19 mouse cellular contexts compared by ENCODE assay signal in genomic region chr2:157676396-157677176, GRCm38 (mm10).
DNase-seq lines count a peak whose midpoint lies in the region; ATAC-seq and TF ChIP-seq lines count a peak whose summit lies in the region.
"Had no signal": no experiment of that assay in that cellular context is flagged by ENCODE, and none has a peak within 500 bp of the region (broad histone marks: within the 10 kb centered on the region; RNA-seq: fewer than 3 reads in every experiment).

No protein-coding gene starts in this region.

- H3K4me1 ChIP-seq in lung, embryonic 15.5 days: no peaks in the 10 kb centered on the region
- H3K4me1 ChIP-seq in lung, adult 2 months (ENCODE audit: control insufficient read depth, insufficient read depth, low read length): no peaks in the 10 kb centered on the region
- 0 out of 2 replicates have a peak, but pooled peaks cover 6% of the 10 kb centered on the region for H3K4me1 ChIP-seq in liver, embryonic 11.5 days (replicated peaks; ENCODE audit: control insufficient read depth, insufficient read depth, low read length)

- WGBS in lung, embryonic 15.5 days: 32% methylated on average over 10 of the region's 10 CpGs
- WGBS in lung, adult 2 months: 36% methylated on average over 10 of the region's 10 CpGs
- WGBS in liver, embryonic 11.5 days: 39% methylated on average over 10 of the region's 10 CpGs

- no peak overlapping the region for H3K27ac ChIP-seq in lung, embryonic 15.5 days
- no peak overlapping the region for H3K27ac ChIP-seq in liver, embryonic 11.5 days (ENCODE audit: low read depth, low read length)
- H3K27ac ChIP-seq: macrophage had no signal

- TF ChIP-seq POLR2A in lung, adult 2 months (IDR thresholded peaks at IDR 0.05; ENCODE audit: borderline replicate concordance, extremely low read depth, low read depth, low read length): no peak

- no peak for TF ChIP-seq CTCF in lung, adult 2 months (IDR thresholded peaks at IDR 0.05; ENCODE audit: insufficient read depth, low read length)

- no peak overlapping the region for H3K4me3 ChIP-seq in lung, embryonic 15.5 days
- no peak overlapping the region for H3K4me3 ChIP-seq in lung, adult 2 months (replicated peaks; ENCODE audit: extremely low read depth, low read depth, low read length)
- H3K4me3 ChIP-seq in liver, embryonic 11.5 days (ENCODE audit: low read depth, low read length): no peak overlapping the region
- H3K4me3 ChIP-seq: erythroblast, embryonic 14.5 days had no signal

- no peak overlapping the region for H3K9ac ChIP-seq in lung, embryonic 15.5 days
- H3K9ac ChIP-seq in liver, embryonic 11.5 days (ENCODE audit: low read depth, low read length): no peak overlapping the region

- DNase-seq in kidney, adult 9 months: peak; percentile 13
- no peak for DNase-seq in kidney, postnatal 4 days
- no peak for DNase-seq in lung, adult 2 months
- peak; percentile 90 for DNase-seq in R1 (ENCODE audit: low read depth, low spot score)
- no peak for DNase-seq in liver, embryonic 11.5 days (ENCODE audit: low spot score)
- no peak for DNase-seq in layer of hippocampus, adult 9-10 months (ENCODE audit: low spot score)
- DNase-seq: cerebellum, postnatal 14 days; embryo, embryonic 11 days; heart, postnatal 14 days; layer of hippocampus, postnatal 36 days; thymus, postnatal 36 days had no signal

- H3K36me3 ChIP-seq in lung, embryonic 15.5 days: no peaks in the 10 kb centered on the region
- H3K36me3 ChIP-seq in liver, embryonic 11.5 days (ENCODE audit: control insufficient read depth, insufficient read depth, low read length): no peaks in the 10 kb centered on the region

- H3K27me3 ChIP-seq in lung, embryonic 15.5 days: no peaks in the 10 kb centered on the region
- no peaks in the 10 kb centered on the region for H3K27me3 ChIP-seq in liver, embryonic 11.5 days (replicated peaks; ENCODE audit: control insufficient read depth, insufficient read depth, low read length)

- no peak overlapping the region for H3K4me2 ChIP-seq in lung, embryonic 15.5 days
- H3K4me2 ChIP-seq in liver, embryonic 11.5 days: no peak overlapping the region
- H3K4me2 ChIP-seq: heart, embryonic 11.5 days had no signal

- ATAC-seq in lung, embryonic 15.5 days (ENCODE audit: borderline replicate concordance, extremely low read depth, low FRiP score, low TSS enrichment): peak; percentile 37; the same call in 1 of the 2 replicates
- ATAC-seq in liver, embryonic 11.5 days (replicated peaks; ENCODE audit: low FRiP score): peak; percentile 56
- ATAC-seq in monocyte, adult 5-6 weeks (replicated peaks; ENCODE audit: insufficient number of reproducible peaks, low FRiP score, low TSS enrichment, poor library complexity, severe bottlenecking): no peak
- ATAC-seq: forebrain, embryonic 14.5 days; hindbrain, embryonic 16.5 days; Patski had no signal

- no peaks in the 10 kb centered on the region for H3K9me3 ChIP-seq in lung, embryonic 15.5 days
- no peaks in the 10 kb centered on the region for H3K9me3 ChIP-seq in liver, embryonic 11.5 days (ENCODE audit: control insufficient read depth, low read length)

Comparison
In these comparisons a context has a peak if more than half of its experiments do, and no peak if none do; other contexts are left out.
1. DNase-seq: peak in kidney, adult 9 months (single experiment) and R1 (single experiment); none in kidney, postnatal 4 days (0 of 2), lung, adult 2 months (single experiment), liver, embryonic 11.5 days (single experiment) and layer of hippocampus, adult 9-10 months (single experiment).